Mouse (Mus musculus) megakaryocyte, embryonic 14.5 days (primary cell): ENCODE results near the gene Tekt4. TPM values are rescaled to one million over a fixed set of nuclear protein-coding genes. Genes with fewer than 3 reads are reported as not detected.

ENCODE experiments used
- H3K27me3 ChIP-seq: replicated peaks from 2 replicates; pipeline ENCODE3; 2012; ENCODE audit warnings: inconsistent platforms
- H3K36me3 ChIP-seq: replicated peaks from 2 replicates; pipeline ENCODE3; 2012; ENCODE audit warnings: low read length, inconsistent platforms, mixed read lengths
- H3K4me1 ChIP-seq: 2 replicates; pipeline ENCODE4 v1.6.1; 2012; ENCODE audit warnings: inconsistent platforms
- H3K4me3 ChIP-seq: replicated peaks from 2 replicates; pipeline ENCODE3; 2012; ENCODE audit warnings: moderate library complexity, mild to moderate bottlenecking, inconsistent platforms
- H3K9me3 ChIP-seq: 2 replicates; pipeline ENCODE4 v1.6.1; 2012; ENCODE audit warnings: inconsistent platforms
- FLI1 ChIP-seq: IDR thresholded peaks from 2 replicates; pipeline ENCODE4 v1.6.1; 2012; ENCODE audit warnings: low read length, inconsistent platforms, mixed read lengths
- GATA1 ChIP-seq: IDR thresholded peaks from 3 replicates; pipeline ENCODE4 v1.6.1; 2012; ENCODE audit warnings: mixed read lengths, low read length, inconsistent platforms, borderline replicate concordance
- polyA plus RNA-seq: library from polyadenylated mRNA; stranded (reverse); fragments of >175 nt; gene quantifications from 2 replicates; pipeline ENCODE4 v1.2.3, GENCODE M21; 2012; ENCODE audit warnings: low replicate concordance; ENCODE audit not compliant: insufficient read depth

Gene Tekt4
- polyA plus RNA-seq, 1 experiment, result not detected

GRCm38 (mm10) chr17:25414917-25415316 is 39.5 kb upstream of the Tekt4 start:
- Histone ChIP-seq H3K9me3 (no peaks in the 10 kb centered on the region), H3K4me3 (no peak overlapping the region), H3K36me3 (no peaks in the 10 kb centered on the region), H3K4me1 (peaks cover 6% of the 10 kb centered on the region), H3K27me3 (peaks cover 69% of the 10 kb centered on the region)
- no peak for TF ChIP-seq GATA1
- no peak for TF ChIP-seq FLI1

GRCm38 (mm10) chr17:25415421-25415913 is 38.9 kb upstream of the Tekt4 start:
- no peaks in the 10 kb centered on the region for H3K36me3 ChIP-seq
- peaks cover 66% of the 10 kb centered on the region for H3K27me3 ChIP-seq
- H3K4me1 ChIP-seq, result peaks cover 6% of the 10 kb centered on the region
- no peak overlapping the region for H3K4me3 ChIP-seq
- TF ChIP-seq GATA1, result no peak
- no peak for TF ChIP-seq FLI1
- no peaks in the 10 kb centered on the region for H3K9me3 ChIP-seq

GRCm38 (mm10) chr17:25416219-25416618 is 38.2 kb upstream of the Tekt4 start:
- H3K4me3 ChIP-seq, result no peak overlapping the region
- TF ChIP-seq FLI1 (no peak), GATA1 (no peak)
- peaks cover 67% of the 10 kb centered on the region for H3K27me3 ChIP-seq
- no peaks in the 10 kb centered on the region for H3K36me3 ChIP-seq
- no peaks in the 10 kb centered on the region for H3K9me3 ChIP-seq
- no peaks in the 10 kb centered on the region; the same call in 1 of the 2 replicates for H3K4me1 ChIP-seq

- H3K27me3 ChIP-seq, result peaks cover 69% of the 10 kb centered on the region
Measured at GRCm38 (mm10) chr17:25417990-25418389, 36.4 kb upstream of the Tekt4 start.

GRCm38 (mm10) chr17:25418926-25419325 is 35.5 kb upstream of the Tekt4 start:
- Histone ChIP-seq H3K9me3 (no peaks in the 10 kb centered on the region), H3K36me3 (no peaks in the 10 kb centered on the region), H3K4me1 (no peaks in the 10 kb centered on the region), H3K27me3 (peaks cover 76% of the 10 kb centered on the region), H3K4me3 (no peak overlapping the region)
- TF ChIP-seq FLI1, result no peak
- TF ChIP-seq GATA1, result no peak

More at GRCm38 (mm10) chr17:25417990-25418389, 36.4 kb upstream of the Tekt4 start:
- TF ChIP-seq GATA1 (no peak), FLI1 (no peak)
- Histone ChIP-seq H3K4me3 (peak overlapping the region; percentile 3), H3K36me3 (no peaks in the 10 kb centered on the region), H3K4me1 (no peaks in the 10 kb centered on the region), H3K9me3 (no peaks in the 10 kb centered on the region)

- no peaks in the 10 kb centered on the region for H3K4me1 ChIP-seq
Measured at GRCm38 (mm10) chr17:25420998-25421397, 33.4 kb upstream of the Tekt4 start.

GRCm38 (mm10) chr17:25424526-25425080 is 29.8 kb upstream of the Tekt4 start:
- no peaks in the 10 kb centered on the region for H3K9me3 ChIP-seq
- TF ChIP-seq GATA1, result no peak
- TF ChIP-seq FLI1, result no peak
- no peaks in the 10 kb centered on the region for H3K36me3 ChIP-seq
- H3K27me3 ChIP-seq, result peaks cover 86% of the 10 kb centered on the region
- H3K4me1 ChIP-seq, result no peaks in the 10 kb centered on the region
- no peak overlapping the region for H3K4me3 ChIP-seq

More at GRCm38 (mm10) chr17:25420998-25421397, 33.4 kb upstream of the Tekt4 start:
- peaks cover 78% of the 10 kb centered on the region for H3K27me3 ChIP-seq
- no peaks in the 10 kb centered on the region for H3K9me3 ChIP-seq
- no peaks in the 10 kb centered on the region for H3K36me3 ChIP-seq
- TF ChIP-seq GATA1 (no peak), FLI1 (no peak)
- no peak overlapping the region for H3K4me3 ChIP-seq

- Histone ChIP-seq H3K27me3 (peaks cover 89% of the 10 kb centered on the region), H3K36me3 (no peaks in the 10 kb centered on the region), H3K4me1 (no peaks in the 10 kb centered on the region), H3K4me3 (no peak overlapping the region), H3K9me3 (no peaks in the 10 kb centered on the region)
- TF ChIP-seq FLI1 (no peak), GATA1 (no peak)
Measured at GRCm38 (mm10) chr17:25425996-25426395, 28.4 kb upstream of the Tekt4 start.

GRCm38 (mm10) chr17:25427441-25427840 is 27.0 kb upstream of the Tekt4 start:
- Histone ChIP-seq H3K27me3 (peaks cover 93% of the 10 kb centered on the region), H3K4me1 (no peaks in the 10 kb centered on the region), H3K36me3 (no peaks in the 10 kb centered on the region), H3K9me3 (no peaks in the 10 kb centered on the region), H3K4me3 (no peak overlapping the region)
- TF ChIP-seq FLI1, result no peak
- no peak for TF ChIP-seq GATA1

- TF ChIP-seq GATA1, result no peak
- no peak for TF ChIP-seq FLI1
- Histone ChIP-seq H3K4me1 (peaks cover 13% of the 10 kb centered on the region), H3K9me3 (no peaks in the 10 kb centered on the region), H3K4me3 (no peak overlapping the region), H3K27me3 (peaks cover 95% of the 10 kb centered on the region), H3K36me3 (no peaks in the 10 kb centered on the region)
Measured at GRCm38 (mm10) chr17:25429240-25429639, 25.2 kb upstream of the Tekt4 start.

GRCm38 (mm10) chr17:25429886-25430285 is 24.5 kb upstream of the Tekt4 start:
- H3K9me3 ChIP-seq, result no peaks in the 10 kb centered on the region
- no peaks in the 10 kb centered on the region for H3K36me3 ChIP-seq
- no peak overlapping the region for H3K4me3 ChIP-seq
- H3K27me3 ChIP-seq, result peaks cover 95% of the 10 kb centered on the region
- TF ChIP-seq GATA1, result no peak
- no peak for TF ChIP-seq FLI1
- H3K4me1 ChIP-seq, result peaks cover 14% of the 10 kb centered on the region
